Mouse (Mus musculus) bone marrow macrophage, adult 2 months (primary cell): ENCODE results near the gene Fdxr.

ENCODE experiments used
- CTCF ChIP-seq: IDR thresholded peaks from 2 replicates; pipeline ENCODE4 v1.5.1; 2012; ENCODE audit warnings: low read depth, mild to moderate bottlenecking, low read length, moderate library complexity
- POLR2A ChIP-seq: IDR thresholded peaks from 2 replicates; pipeline ENCODE4 v1.6.1; 2012; ENCODE audit warnings: mild to moderate bottlenecking, low read depth, low read length, borderline replicate concordance

- TF ChIP-seq CTCF (no peak), POLR2A (no peak)
Observed at GRCm38 (mm10) chr11:115273735-115274134, 3.1 kb downstream of the Fdxr start.
